Mouse (Mus musculus) heart, embryonic 11.5 days (tissue): ENCODE measurements around the gene Cyp4b1. TPM values are rescaled to one million over a fixed set of nuclear protein-coding genes. Genes with fewer than 3 reads are reported as not detected.
"Not testable (repeated sequence)": the region's sequence is repeated elsewhere in the genome, so short reads cannot be mapped to it uniquely, and the experiment has no call there.

Experiments used
- ATAC-seq: fragments of 200-750 bp; cut with Nextera tagmentation; replicated peaks from 2 replicates; pipeline ENCODE4 v1.8.0; 2017; ENCODE audit warnings: moderate library complexity; ENCODE audit not compliant: insufficient number of reproducible peaks, low FRiP score, low TSS enrichment
- H3K27ac ChIP-seq: fragments of 300-500 bp; sonication (generic); 2 replicates; pipeline ENCODE4 v1.5.1; 2014; ENCODE audit warnings: mild to moderate bottlenecking, low read depth, low read length
- H3K27me3 ChIP-seq: fragments of 300-500 bp; sonication (generic); 2 replicates; pipeline ENCODE4 v1.6.1; 2014; ENCODE audit warnings: mild to moderate bottlenecking, low read length, mixed read lengths; ENCODE audit not compliant: control insufficient read depth, insufficient read depth
- H3K36me3 ChIP-seq: fragments of 300-500 bp; sonication (generic); 2 replicates; pipeline ENCODE4 v1.6.1; 2014; ENCODE audit warnings: mild to moderate bottlenecking, low read length, moderate library complexity, mixed read lengths; ENCODE audit not compliant: control insufficient read depth, insufficient read depth
- H3K4me1 ChIP-seq: fragments of 300-500 bp; sonication (generic); 2 replicates; pipeline ENCODE4 v1.6.1; 2014; ENCODE audit warnings: low read length; ENCODE audit not compliant: control insufficient read depth, insufficient read depth
- H3K4me2 ChIP-seq: fragments of 300-500 bp; sonication (generic); 2 replicates; pipeline ENCODE4 v1.6.1; 2014; ENCODE audit warnings: mild to moderate bottlenecking, moderate library complexity
- H3K4me3 ChIP-seq: fragments of 300-500 bp; sonication (generic); 2 replicates; pipeline ENCODE4 v1.5.1; 2014; ENCODE audit warnings: low read depth, low read length
- H3K9ac ChIP-seq: fragments of 300-500 bp; sonication (generic); 2 replicates; pipeline ENCODE4 v1.6.1; 2014; ENCODE audit warnings: mild to moderate bottlenecking, low read depth, low read length, moderate library complexity
- H3K9me3 ChIP-seq: fragments of 300-500 bp; sonication (generic); replicated peaks from 2 replicates; pipeline ENCODE4 v1.6.1; 2016; ENCODE audit warnings: low read length; ENCODE audit not compliant: control insufficient read depth
- WGBS: fragments of 180-500 bp; shearing (Covaris S2); extraction: QIAGEN DNeasy Blood & Tissue Kit; methylation state at CpG from one replicate; pipeline ENCODE4 v1.1.7; 2014; ENCODE audit not compliant: insufficient replicate concordance; 5-methylcytosine and 5-hydroxymethylcytosine counted together
- polyA plus RNA-seq: library from polyadenylated mRNA; unstranded; fragments of >200 nt; fragmentation: Nextera tagmentation; extraction: Ambion mirVana; gene quantifications from 2 replicates; pipeline ENCODE4 v1.2.1, GENCODE M21; 2014

The Cyp4b1 gene
- polyA plus RNA-seq = 0.53 and 0.83 TPM in 2 replicates

DNA sequence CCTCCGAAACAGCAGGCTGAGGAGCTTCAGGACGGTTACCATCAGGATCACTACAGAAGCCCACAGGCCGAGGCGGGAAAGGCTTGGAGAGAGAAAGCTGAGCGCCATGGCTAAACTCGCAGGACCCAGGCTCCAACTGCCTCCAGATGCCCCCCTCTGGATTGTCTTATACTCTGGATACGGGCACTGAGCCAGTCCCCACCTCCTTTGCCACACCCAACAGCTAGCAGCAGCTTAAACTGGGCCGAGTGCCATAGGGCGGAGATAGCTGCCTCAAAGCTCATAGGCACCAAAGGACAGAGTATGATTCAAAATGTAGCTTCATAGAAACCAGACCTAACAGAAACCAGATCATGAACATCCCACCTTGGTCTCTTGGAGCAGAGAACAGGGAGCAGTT is at the start of gene Cyp4b1:
TSS of gene Cyp4b1 (minus strand) at position 144 of the 400 bp plus-strand sequence.
- 78% methylated on average over 9 of the region's 9 CpGs for WGBS
- Histone ChIP-seq H3K9ac (no peak within 1 kb of the TSS), H3K27me3 (no peaks in the 10 kb centered on the region), H3K4me2 (no peak within 1 kb of the TSS), H3K36me3 (no peaks in the 10 kb centered on the region), H3K4me3 (no peak within 1 kb of the TSS), H3K27ac (no peak within 1 kb of the TSS), H3K4me1 (no peaks in the 10 kb centered on the region), H3K9me3 (no peaks in the 10 kb centered on the region)
- ATAC-seq = no peak

DNA sequence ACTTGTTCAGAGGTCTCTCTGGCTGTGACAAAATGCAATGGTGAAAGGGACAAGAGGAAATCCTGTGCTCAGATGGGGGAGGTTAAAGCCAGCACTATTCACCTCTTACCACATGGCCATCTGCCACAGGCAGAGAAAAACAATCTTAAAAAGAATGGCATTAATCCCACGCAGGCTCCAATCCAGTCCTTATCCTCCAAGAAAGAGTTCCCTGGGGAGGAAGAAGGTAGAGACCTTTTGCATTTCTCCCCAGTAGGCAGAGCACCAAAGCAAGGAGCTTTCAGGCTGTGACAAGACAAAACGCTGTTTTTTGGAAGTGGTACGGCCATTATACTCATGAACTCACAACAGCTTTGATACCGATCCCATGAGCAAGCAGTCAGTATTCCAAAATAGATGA is 38.8 kb upstream of the Cyp4b1 start:
- Histone ChIP-seq H3K4me2 (no peak overlapping the region), H3K9me3 (no peaks in the 10 kb centered on the region), H3K27me3 (no peaks in the 10 kb centered on the region), H3K36me3 (no peaks in the 10 kb centered on the region), H3K4me3 (no peak overlapping the region), H3K4me1 (no peaks in the 10 kb centered on the region), H3K27ac (no peak overlapping the region), H3K9ac (no peak overlapping the region)
- 52% methylated on average over 4 of the region's 4 CpGs for WGBS
- ATAC-seq = no peak

- no peaks in the 10 kb centered on the region for H3K9me3 ChIP-seq
- H3K27me3 ChIP-seq = no peaks in the 10 kb centered on the region
- no peaks in the 10 kb centered on the region for H3K4me1 ChIP-seq
- no peak overlapping the region for H3K4me3 ChIP-seq
- H3K36me3 ChIP-seq = no peaks in the 10 kb centered on the region
- no peak overlapping the region for H3K4me2 ChIP-seq
- no peak for ATAC-seq
- no peak overlapping the region for H3K27ac ChIP-seq
- H3K9ac ChIP-seq = no peak overlapping the region
Measured at GRCm38 (mm10) chr4:115659190-115659589, 11.7 kb upstream of the Cyp4b1 start.

DNA sequence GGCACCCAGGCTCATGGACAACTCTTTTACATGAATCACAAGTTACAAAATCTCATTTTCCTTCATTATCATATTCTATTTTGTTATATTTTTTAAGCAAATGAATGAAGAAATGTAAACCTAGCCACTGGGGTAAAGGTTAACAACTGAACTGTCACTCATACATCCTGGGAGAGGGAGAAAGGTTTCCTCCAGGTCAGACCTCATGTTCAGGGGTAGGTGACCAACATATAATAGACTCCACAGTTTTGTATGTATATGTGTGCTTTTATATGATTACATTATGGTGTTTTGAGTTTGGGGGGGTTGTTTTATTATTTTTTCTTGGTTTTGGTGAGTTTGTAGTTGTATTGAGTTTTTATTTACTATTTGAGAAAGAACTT is 10.3 kb upstream of the Cyp4b1 start:
- Histone ChIP-seq H3K4me2 (peak overlapping the region; percentile 91), H3K36me3 (no peaks in the 10 kb centered on the region), H3K27me3 (no peaks in the 10 kb centered on the region), H3K27ac (no peak overlapping the region), H3K9ac (no peak overlapping the region), H3K4me3 (no peak overlapping the region), H3K4me1 (no peaks in the 10 kb centered on the region), H3K9me3 (no peaks in the 10 kb centered on the region)
- ATAC-seq = no peak

GRCm38 (mm10) chr4:115657104-115657866 is 9.8 kb upstream of the Cyp4b1 start:
- Histone ChIP-seq H3K4me3 (peak overlapping the region; percentile 51), H3K4me2 (peak overlapping the region; percentile 91), H3K27me3 (no peaks in the 10 kb centered on the region), H3K4me1 (no peaks in the 10 kb centered on the region), H3K27ac (no peak overlapping the region), H3K36me3 (no peaks in the 10 kb centered on the region), H3K9ac (peak overlapping the region; percentile 68; the same call in 1 of the 2 replicates), H3K9me3 (no peaks in the 10 kb centered on the region)
- peak; percentile 75 for ATAC-seq
- 2% methylated on average over 21 of the region's 34 CpGs for WGBS

GRCm38 (mm10) chr4:115656535-115656922 is 9.0 kb upstream of the Cyp4b1 start:
- WGBS = 72% methylated on average over 1 of the region's 1 CpGs
- H3K36me3 ChIP-seq, H3K9me3 ChIP-seq, H3K4me1 ChIP-seq, H3K9ac ChIP-seq, ATAC-seq, H3K27ac ChIP-seq, H3K4me3 ChIP-seq, H3K4me2 ChIP-seq, H3K27me3 ChIP-seq: not testable (repeated sequence)

DNA sequence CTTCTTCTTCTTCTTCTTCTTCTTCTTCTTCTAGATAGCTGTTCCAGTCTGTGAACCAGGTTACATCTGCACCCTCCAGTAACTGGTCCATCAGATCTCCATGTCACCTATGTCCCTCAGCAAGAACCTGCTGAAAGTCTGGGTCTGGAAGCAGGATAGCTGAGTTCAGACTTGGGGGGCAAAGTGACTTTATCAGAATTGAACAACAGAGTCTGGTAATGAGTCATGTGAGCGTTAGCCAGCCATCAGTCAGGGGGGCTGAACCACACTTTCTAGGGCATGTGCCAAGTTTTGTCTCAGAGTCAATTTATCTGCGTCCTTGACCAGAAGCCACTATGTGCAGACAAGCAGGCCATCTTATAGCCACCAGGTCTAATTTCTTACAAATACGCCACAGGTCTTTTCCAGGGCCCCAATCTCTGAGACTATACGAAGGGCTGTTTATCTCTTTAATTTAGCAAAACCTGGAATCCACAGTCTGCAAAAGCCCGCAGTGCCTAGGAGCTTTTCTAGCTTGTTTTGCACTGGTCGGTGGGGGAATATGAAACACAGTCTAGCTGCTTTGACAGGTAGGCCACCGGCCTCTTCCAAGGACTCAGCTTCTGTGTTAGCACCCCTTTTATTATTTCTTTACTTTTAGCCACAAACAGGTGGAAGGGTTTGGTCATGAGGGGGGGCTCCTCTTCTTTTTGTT is 8.5 kb upstream of the Cyp4b1 start:
- not testable (repeated sequence) for ATAC-seq, H3K9me3 ChIP-seq, H3K4me3 ChIP-seq, H3K4me1 ChIP-seq, H3K27me3 ChIP-seq, H3K36me3 ChIP-seq, H3K9ac ChIP-seq, H3K4me2 ChIP-seq, H3K27ac ChIP-seq
- WGBS = 69% methylated on average over 7 of the region's 7 CpGs

- Histone ChIP-seq H3K4me2 (no peak overlapping the region), H3K27me3 (no peaks in the 10 kb centered on the region), H3K9ac (no peak overlapping the region), H3K36me3 (no peaks in the 10 kb centered on the region), H3K4me1 (no peaks in the 10 kb centered on the region), H3K9me3 (no peaks in the 10 kb centered on the region), H3K4me3 (no peak overlapping the region), H3K27ac (no peak overlapping the region)
- no peak for ATAC-seq
- WGBS = 74% methylated on average over 5 of the region's 5 CpGs
Measured at GRCm38 (mm10) chr4:115650866-115651265, 3.3 kb upstream of the Cyp4b1 start.

DNA sequence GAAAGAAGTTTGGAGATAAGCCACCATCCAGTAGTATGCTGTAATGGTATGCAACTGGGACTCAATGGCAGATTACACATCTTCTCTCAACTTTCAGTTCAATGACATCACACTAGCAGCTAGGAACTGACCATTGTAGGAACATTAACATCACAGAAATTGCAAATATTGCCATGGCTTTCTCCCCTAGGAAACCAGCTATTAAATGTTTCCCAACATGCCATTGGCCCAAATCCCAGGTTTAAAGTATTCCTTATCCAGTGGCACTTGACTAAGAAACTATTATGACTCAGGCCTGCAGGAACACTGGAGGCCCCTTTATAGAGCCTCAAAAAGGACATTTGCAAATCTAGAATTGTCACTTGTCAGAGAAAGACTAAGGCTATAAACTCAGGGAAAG is 1.8 kb upstream of the Cyp4b1 start:
- Histone ChIP-seq H3K27ac (no peak overlapping the region), H3K9ac (no peak overlapping the region), H3K36me3 (no peaks in the 10 kb centered on the region), H3K27me3 (no peaks in the 10 kb centered on the region), H3K4me2 (no peak overlapping the region), H3K4me1 (no peaks in the 10 kb centered on the region), H3K4me3 (no peak overlapping the region), H3K9me3 (no peaks in the 10 kb centered on the region)
- no peak for ATAC-seq
